Mouse (Mus musculus) T-helper 1 cell (primary cell): ENCODE measurements around the gene Npy.

Source experiments
- in situ Hi-C: fragments of 300-600 bp; cut with MboI, MseI; formaldehyde crosslinking; loops from one replicate; pipeline ENCODE4 v1.15.1; 2025; ENCODE audit warnings: high pct_unique_total_duplicates

Npy gene

GRCm38 (mm10) chr6:49821961-49822870 lies at the start of gene Npy:
Npy (plus strand) TSS chr6:49822710.
- in situ Hi-C loops = no loop called here

GRCm38 (mm10) chr6:49775006-49775405 lies 47.5 kb upstream of the Npy start:
- in situ Hi-C loops = no loop called here

GRCm38 (mm10) chr6:49778109-49778508 lies 44.4 kb upstream of the Npy start:
- in situ Hi-C loops = no loop called here

GRCm38 (mm10) chr6:49778729-49779128 lies 43.8 kb upstream of the Npy start:
- in situ Hi-C loops = no loop called here

- in situ Hi-C loops = no loop called here
Measured at GRCm38 (mm10) chr6:49779606-49780005, 42.9 kb upstream of the Npy start.

- in situ Hi-C loops = no loop called here
Measured at GRCm38 (mm10) chr6:49780846-49781400, 41.6 kb upstream of the Npy start.

GRCm38 (mm10) chr6:49781852-49782251 lies 40.7 kb upstream of the Npy start:
- in situ Hi-C loops = no loop called here

- in situ Hi-C loops = no loop called here
Measured at GRCm38 (mm10) chr6:49782679-49783078, 39.8 kb upstream of the Npy start.

- in situ Hi-C loops = no loop called here
Measured at GRCm38 (mm10) chr6:49792524-49792923, 30.0 kb upstream of the Npy start.

GRCm38 (mm10) chr6:49804105-49804504 lies 18.4 kb upstream of the Npy start:
- in situ Hi-C loops = no loop called here

- in situ Hi-C loops = no loop called here
Measured at GRCm38 (mm10) chr6:49808076-49808475, 14.4 kb upstream of the Npy start.

- in situ Hi-C loops = no loop called here
Measured at GRCm38 (mm10) chr6:49817183-49817582, 5.3 kb upstream of the Npy start.

- in situ Hi-C loops = no loop called here
Measured at GRCm38 (mm10) chr6:49817625-49818024, 4.9 kb upstream of the Npy start.

- in situ Hi-C loops = no loop called here
Measured at GRCm38 (mm10) chr6:49822871-49823230, 341 bp downstream of the Npy start.

- in situ Hi-C loops = no loop called here
Measured at GRCm38 (mm10) chr6:49823371-49823770, 861 bp downstream of the Npy start.

- in situ Hi-C loops = no loop called here
Measured at GRCm38 (mm10) chr6:49823821-49824220, 1.3 kb downstream of the Npy start.

- in situ Hi-C loops = no loop called here
Measured at GRCm38 (mm10) chr6:49831579-49831978, 9.1 kb downstream of the Npy start.

GRCm38 (mm10) chr6:49856830-49857229 lies 34.3 kb downstream of the Npy start:
- in situ Hi-C loops = no loop called here

- in situ Hi-C loops = no loop called here
Measured at GRCm38 (mm10) chr6:49867571-49867970, 45.1 kb downstream of the Npy start.

- in situ Hi-C loops = no loop called here
Measured at GRCm38 (mm10) chr6:49871071-49871470, 48.6 kb downstream of the Npy start.

- in situ Hi-C loops = no loop called here
Measured at GRCm38 (mm10) chr6:49873556-49873955, 51.0 kb downstream of the Npy start.

GRCm38 (mm10) chr6:49875160-49875559 lies 52.6 kb downstream of the Npy start:
- in situ Hi-C loops = no loop called here

GRCm38 (mm10) chr6:49875791-49876190 lies 53.3 kb downstream of the Npy start:
- in situ Hi-C loops = no loop called here
